Mouse (Mus musculus) thymus, adult 18-20 months (tissue): ENCODE data around the gene Adgrf4.

Source experiments
- DNase-seq, 2 experiments: peaks; one replicate each; pipeline ENCODE4 v3.0.0; 2022; ENCODE audit warnings: mixed read lengths in 2 of 2

Adgrf4 gene

GRCm38 (mm10) chr17:42692136-42692535, at the start of gene Adgrf4:
Gene Adgrf4, minus strand, starts transcription at chr17:42692284.
- DNase-seq: no peak

GRCm38 (mm10) chr17:42741801-42742217, 49.7 kb upstream of the Adgrf4 start, which contains the start of gene Adgrf2:
Gene Adgrf2, minus strand, starts transcription at chr17:42742179.
- no peak for DNase-seq

DNA sequence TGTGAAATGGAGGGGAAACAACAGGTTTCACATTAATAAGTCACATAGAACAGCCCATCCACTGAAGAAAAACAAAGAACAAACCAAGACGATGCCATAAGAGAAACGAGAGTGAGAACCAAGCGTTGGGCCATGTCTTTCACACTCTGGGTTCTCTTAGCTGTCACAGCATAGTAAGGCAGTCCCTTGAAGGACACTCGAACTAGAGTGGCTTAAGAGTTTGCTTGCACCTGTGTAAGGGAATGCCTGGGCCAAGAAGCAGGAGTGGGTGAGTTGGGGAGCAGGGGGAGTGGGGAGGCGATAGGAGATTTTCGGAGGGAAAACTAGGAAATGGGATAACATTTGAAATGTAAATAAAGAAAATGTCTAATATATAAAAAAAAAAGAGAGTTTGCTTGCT, 46.7 kb upstream of the Adgrf4 start:
- no peak for DNase-seq

- DNase-seq: no peak
Observed at GRCm38 (mm10) chr17:42717161-42717560, 25.1 kb upstream of the Adgrf4 start.

GRCm38 (mm10) chr17:42714991-42715390, 22.9 kb upstream of the Adgrf4 start:
- no peak for DNase-seq

DNA sequence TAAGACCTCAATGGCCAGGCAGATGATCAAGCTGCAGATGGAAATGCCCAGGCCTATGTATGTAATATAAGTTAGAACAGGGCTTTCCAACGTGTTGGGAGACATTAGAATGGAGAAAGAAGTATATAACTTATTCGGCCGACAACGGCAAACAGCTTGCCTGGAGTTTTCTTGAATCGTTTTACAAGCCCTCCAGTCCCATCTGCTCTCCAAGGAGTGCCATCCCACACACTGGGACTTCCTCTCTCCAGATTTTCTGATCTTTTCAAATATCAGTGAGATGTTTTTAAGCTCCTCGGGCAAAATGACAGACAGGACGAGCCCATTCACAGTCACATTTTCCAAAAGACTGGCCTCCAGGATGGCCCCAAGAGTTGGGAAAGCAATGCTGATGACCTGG, 18.6 kb upstream of the Adgrf4 start:
- DNase-seq: no peak

DNA sequence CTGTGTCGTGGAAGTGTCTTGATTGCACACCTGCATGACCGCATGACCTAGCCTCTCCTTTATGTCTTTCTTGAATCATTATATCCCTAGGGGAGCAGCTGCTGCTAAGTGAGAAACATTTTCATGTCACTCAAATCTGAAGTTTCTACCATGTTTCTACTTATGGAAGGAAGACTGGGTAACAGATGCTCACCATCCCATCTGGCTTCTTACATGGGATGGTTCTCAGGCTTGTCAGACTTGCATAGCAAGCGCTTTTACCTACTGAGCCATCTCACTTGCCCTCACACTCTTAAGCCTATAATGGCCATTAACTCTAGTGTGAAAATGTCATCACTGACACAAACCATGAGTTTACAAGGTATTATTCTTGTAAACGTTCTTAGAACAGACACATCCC, 13.5 kb upstream of the Adgrf4 start:
- DNase-seq: no peak

DNA sequence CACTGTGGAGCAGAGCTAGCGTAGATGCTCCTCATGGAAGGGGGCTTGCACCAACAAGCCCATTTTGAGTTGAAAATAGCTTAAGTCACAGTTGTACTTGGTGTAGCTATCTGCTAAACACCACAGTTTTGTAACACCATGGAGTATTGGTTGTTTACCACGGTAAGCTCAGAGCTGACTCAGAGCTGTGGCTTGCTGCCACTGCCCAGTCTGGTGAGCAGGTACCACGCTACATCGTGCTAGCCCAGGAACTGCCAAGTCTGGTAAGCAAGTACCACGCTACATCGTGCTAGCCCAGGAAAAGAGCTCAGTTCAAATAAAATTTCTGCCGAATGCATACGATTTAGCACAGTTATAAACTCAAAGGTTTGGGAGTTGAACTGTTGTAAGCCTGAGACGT, 10.1 kb upstream of the Adgrf4 start:
- no peak for DNase-seq

GRCm38 (mm10) chr17:42694730-42695129, 2.6 kb upstream of the Adgrf4 start:
- DNase-seq: no peak

DNA sequence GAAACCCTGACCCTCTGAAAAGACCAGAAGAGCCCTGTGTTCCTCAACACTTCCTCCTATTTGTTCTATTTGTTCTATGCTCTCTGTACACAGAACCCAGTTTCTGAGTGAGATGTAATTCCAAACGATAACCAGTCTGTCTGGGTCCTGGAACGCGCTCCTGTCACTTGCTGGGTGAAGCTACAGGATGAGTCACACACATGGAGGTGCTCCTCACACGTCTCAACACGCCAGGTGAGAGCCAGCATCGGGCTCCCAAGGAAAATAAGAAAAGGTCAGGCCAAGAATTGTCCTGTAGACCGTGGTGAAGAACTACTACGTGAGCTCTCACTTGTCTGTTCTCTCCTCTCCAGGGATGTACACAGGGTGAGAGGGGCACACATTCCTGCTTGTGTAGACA, 1.6 kb downstream of the Adgrf4 start:
- DNase-seq: no peak

DNA sequence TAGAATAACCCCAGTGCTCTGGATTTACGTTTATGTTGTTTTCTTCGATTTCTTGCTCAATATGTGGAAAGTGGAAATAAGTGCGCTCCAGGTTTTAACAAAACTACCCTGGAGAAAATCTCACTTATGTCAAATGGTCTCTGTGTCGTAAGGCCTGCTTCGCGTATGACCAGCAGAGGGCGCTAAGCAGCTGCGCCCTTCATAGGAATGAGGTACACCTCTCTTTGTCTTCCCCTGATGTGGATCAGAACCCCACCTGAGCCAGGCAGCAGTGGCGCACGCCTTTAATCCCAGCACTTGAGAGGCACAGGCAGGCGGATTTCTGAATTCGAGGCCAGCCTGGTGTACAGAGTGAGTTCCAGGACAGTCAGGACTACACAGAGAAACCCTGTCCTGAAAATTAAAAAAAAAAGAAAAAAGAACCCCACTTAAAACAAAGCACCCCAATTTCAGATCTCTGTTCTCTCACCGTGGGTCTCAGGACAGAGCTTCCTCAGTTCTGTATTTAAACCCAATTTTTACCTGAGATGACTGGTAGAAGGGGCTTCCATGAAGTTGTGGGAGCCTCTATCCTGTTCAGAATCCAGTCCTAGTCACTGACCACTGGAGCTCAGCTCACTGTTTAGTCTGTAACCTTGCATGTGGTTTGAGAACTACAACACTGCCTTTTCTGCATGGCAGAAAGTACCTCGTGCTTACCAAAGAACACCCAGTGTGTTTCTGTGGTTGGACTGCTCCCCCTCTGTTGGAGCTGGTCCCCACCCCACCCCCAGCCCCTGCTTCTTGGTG, 33.3 kb downstream of the Adgrf4 start:
- DNase-seq: no peak

DNA sequence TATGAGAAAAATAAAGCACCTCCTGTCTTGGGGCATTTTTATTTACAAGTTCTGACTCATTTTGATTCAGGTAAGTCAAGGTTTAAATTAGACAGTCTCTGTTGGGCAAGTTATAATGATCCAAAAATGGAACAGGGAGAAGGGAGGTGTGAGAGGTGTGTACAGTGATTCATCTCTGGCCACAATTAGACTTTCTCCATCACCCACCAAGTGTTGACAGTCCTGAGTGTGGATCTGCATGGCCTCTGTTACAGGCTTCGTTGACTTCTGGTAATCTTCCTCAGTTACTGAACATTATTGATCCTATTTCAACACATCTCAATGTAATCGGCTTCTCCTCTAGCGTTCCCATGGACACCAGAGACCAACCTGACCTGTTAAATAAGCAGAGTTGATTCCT, 48.7 kb downstream of the Adgrf4 start:
- no peak for DNase-seq

DNA sequence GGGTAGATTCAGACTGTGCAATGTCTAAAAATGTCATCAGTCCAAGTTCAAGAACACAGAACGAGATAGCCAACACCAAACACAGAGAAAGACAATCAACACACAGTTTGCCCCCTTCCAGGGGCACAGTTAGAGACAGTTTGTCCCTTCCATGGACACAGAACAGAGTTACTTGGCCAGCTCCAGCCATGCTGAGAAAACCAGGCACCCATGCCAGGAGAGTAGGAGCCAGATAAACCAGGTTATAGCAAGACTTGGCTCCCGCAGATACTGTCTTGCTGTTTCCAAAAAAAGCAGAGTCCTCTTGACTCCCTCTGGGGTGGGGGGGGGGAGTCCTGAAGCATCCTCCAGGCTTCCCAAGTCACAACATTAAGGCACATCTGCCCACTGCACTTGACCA, 61.9 kb downstream of the Adgrf4 start:
- DNase-seq: no peak

DNA sequence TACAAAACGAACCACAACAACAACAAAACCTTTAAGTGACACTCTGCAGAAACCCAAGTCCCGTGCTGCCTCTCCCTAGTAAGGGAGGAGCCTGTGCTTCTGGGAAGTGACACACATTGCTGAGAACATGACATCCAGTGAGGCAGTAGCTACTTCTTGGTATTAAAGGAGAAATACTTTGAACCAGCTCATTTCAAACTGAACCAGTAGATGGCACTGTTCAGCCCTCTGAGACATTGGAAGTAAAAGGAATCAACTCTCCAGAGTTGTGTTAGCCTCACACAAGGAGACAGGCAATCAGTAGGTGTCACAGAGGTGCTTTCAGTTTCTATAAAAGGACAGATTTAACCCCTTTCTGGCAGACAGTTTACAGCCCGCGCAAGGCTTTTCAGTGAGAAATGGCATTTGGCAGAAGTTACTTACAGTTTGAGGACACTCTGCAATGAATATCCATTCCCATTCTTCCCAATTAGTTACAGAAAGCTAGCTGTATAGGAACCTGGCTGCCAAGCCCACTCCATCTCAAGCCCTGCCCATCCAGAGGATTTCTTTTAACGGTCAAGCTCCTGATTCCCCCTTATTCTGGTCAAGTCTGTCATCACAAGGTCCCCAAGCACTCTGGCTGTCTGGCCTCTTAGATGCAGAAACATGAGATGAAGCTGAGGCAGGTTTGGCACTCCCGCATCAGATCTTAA, 78.9 kb downstream of the Adgrf4 start:
- DNase-seq: no peak

DNA sequence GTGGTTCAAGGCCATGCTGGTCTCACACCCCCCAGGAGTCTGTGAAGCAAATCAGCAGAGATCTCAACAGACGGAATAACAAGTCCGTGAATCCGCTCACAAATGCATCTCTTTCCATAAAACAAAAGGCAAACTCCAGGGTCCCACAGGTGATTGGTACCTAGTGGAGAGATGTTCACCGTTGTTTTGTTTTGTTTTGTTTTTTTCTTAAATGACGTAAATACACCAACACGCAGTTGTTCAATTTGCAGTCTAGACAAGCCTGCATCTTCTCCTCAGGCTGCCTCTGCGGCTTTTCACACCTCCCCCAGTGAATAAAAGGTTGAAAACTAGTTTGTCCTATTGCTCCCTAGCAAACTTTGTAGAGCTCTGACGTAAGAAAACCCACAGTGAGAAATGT, 80.8 kb downstream of the Adgrf4 start, which contains the start of gene Opn5:
Gene Opn5 (minus strand): TSS at position 101 of the 400 bp plus-strand sequence.
- no peak for DNase-seq

- no peak for DNase-seq
Observed at GRCm38 (mm10) chr17:42608270-42608669, 83.8 kb downstream of the Adgrf4 start.
